Mouse (Mus musculus): Measurements from ENCODE around the gene Actr3b. TPM values are rescaled to one million over a fixed set of nuclear protein-coding genes. Genes with fewer than 3 reads are reported as not detected.
A peak's percentile ranks its signal among the peaks of the same experiment; 100 is the strongest.
"Not testable (repeated sequence)": the region's sequence is repeated elsewhere in the genome, so short reads cannot be mapped to it uniquely, and the experiment has no call there.

Actr3b gene
- 117 and 126 TPM in 2 replicates for polyA plus RNA-seq (2012; rRNA removed)

- no peak for TF ChIP-seq CTCF (IDR thresholded peaks at IDR 0.05; ENCODE audit: extremely low read depth, insufficient read depth, low read length)
- peak; percentile 83 for TF ChIP-seq POLR2A (IDR thresholded peaks at IDR 0.05; ENCODE audit: extremely low read depth, insufficient read depth, low read length)
- peak within 1 kb of the TSS; percentile 100 for H3K4me3 ChIP-seq (ENCODE audit: insufficient read depth, low read length)
- peak within 1 kb of the TSS; percentile 99 for H3K27ac ChIP-seq (ENCODE audit: insufficient read depth, low read length)
- peaks cover 4% of the 10 kb centered on the region for H3K4me1 ChIP-seq (ENCODE audit: control insufficient read depth, insufficient read depth, low read length)
Measured at GRCm38 (mm10) chr5:25759460-25760409, at the start of gene Actr3b. Gene Actr3b, plus strand, starts transcription at chr5:25759997.

DNA sequence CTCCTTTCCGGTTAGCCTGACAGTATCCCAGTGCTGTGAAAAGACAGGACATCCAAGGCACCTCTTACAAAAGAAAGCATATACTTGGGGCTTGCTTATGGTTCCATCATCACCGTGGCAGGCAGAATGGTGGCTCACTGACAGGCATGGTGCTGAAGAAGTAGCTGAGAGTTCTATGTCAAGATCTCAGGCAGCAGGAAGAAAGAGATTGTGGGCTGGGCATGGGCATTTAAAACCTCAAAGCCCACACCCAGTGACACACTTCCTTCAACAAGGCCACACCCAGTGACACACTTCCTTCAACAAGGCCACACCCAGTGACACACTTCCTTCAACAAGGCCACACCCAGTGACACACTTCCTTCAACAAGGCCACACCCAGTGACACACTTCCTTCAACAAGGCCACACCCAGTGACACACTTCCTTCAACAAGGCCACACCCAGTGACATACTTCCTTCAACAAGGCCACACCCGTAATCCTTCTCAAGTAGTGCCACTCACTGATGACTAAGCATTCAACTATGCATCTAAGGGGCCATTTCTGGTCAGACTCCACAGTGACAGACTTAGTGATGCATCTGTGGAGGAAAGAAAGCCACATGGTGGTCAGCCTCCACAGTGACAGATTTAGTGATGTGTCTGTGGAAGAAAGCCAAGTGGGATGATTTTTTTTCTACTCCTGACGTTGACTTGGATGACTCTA lies 46.6 kb upstream of the Actr3b start:
- not testable (repeated sequence) for H3K4me1 ChIP-seq (ENCODE audit: control insufficient read depth, insufficient read depth, low read length); H3K27ac ChIP-seq (ENCODE audit: insufficient read depth, low read length); H3K4me3 ChIP-seq (ENCODE audit: insufficient read depth, low read length)

DNA sequence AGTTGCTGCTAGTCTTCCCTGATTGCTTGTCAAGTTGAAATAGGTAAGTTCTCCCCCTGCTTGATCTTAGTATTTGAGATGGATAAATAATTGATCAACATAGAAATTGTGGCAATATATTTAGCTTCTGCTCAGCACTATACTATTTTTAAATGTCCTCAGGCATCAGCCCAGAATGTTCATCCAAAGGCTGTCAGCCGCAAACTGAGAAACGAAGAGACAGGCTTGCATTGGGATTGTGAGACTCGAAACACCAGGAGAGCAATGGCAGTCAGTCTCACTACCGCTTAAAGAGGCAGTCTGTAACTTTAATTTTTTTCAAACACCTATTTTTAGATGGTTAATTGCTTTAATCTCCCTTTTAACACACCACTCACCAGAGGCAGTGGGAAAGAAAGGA lies 40.4 kb upstream of the Actr3b start:
- TF ChIP-seq CTCF (IDR thresholded peaks at IDR 0.05; ENCODE audit: extremely low read depth, insufficient read depth, low read length) (no peak), POLR2A (IDR thresholded peaks at IDR 0.05; ENCODE audit: extremely low read depth, insufficient read depth, low read length) (no peak)
- Histone ChIP-seq H3K4me1 (ENCODE audit: control insufficient read depth, insufficient read depth, low read length) (no peaks in the 10 kb centered on the region), H3K4me3 (ENCODE audit: insufficient read depth, low read length) (no peak overlapping the region), H3K27ac (ENCODE audit: insufficient read depth, low read length) (no peak overlapping the region)

- no peak for TF ChIP-seq CTCF (IDR thresholded peaks at IDR 0.05; ENCODE audit: extremely low read depth, insufficient read depth, low read length)
- TF ChIP-seq POLR2A (IDR thresholded peaks at IDR 0.05; ENCODE audit: extremely low read depth, insufficient read depth, low read length) = no peak
- Histone ChIP-seq H3K27ac (ENCODE audit: insufficient read depth, low read length) (no peak overlapping the region), H3K4me1 (ENCODE audit: control insufficient read depth, insufficient read depth, low read length) (no peaks in the 10 kb centered on the region), H3K4me3 (ENCODE audit: insufficient read depth, low read length) (no peak overlapping the region)
Measured at GRCm38 (mm10) chr5:25723016-25723415, 36.8 kb upstream of the Actr3b start.

- Histone ChIP-seq H3K4me3 (ENCODE audit: insufficient read depth, low read length) (no peak overlapping the region), H3K4me1 (ENCODE audit: control insufficient read depth, insufficient read depth, low read length) (no peaks in the 10 kb centered on the region), H3K27ac (ENCODE audit: insufficient read depth, low read length) (no peak overlapping the region)
- TF ChIP-seq CTCF (IDR thresholded peaks at IDR 0.05; ENCODE audit: extremely low read depth, insufficient read depth, low read length) = no peak
- no peak for TF ChIP-seq POLR2A (IDR thresholded peaks at IDR 0.05; ENCODE audit: extremely low read depth, insufficient read depth, low read length)
Measured at GRCm38 (mm10) chr5:25724134-25724675, 35.6 kb upstream of the Actr3b start.

DNA sequence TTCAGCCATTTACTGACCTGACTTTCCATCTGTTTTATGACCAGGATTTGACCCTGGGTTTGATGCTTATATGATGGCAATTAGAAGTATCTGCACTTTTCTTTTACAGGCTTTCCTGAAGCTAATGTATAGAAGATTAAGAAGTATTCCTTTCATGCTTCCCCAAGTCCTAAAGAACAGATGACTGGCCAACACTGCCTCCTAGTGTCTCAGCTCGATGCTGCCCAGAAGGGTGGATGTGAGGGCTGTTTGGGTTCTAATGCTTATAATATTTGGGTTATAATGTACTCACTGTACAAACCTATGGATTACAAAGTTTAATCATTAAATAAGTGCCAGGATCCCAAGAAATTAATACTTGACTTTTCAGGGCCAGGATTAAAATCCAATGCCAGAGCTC lies 25.5 kb upstream of the Actr3b start:
- H3K4me3 ChIP-seq (ENCODE audit: insufficient read depth, low read length) = no peak overlapping the region
- peak; percentile 89 for TF ChIP-seq CTCF (IDR thresholded peaks at IDR 0.05; ENCODE audit: extremely low read depth, insufficient read depth, low read length)
- no peak for TF ChIP-seq POLR2A (IDR thresholded peaks at IDR 0.05; ENCODE audit: extremely low read depth, insufficient read depth, low read length)

DNA sequence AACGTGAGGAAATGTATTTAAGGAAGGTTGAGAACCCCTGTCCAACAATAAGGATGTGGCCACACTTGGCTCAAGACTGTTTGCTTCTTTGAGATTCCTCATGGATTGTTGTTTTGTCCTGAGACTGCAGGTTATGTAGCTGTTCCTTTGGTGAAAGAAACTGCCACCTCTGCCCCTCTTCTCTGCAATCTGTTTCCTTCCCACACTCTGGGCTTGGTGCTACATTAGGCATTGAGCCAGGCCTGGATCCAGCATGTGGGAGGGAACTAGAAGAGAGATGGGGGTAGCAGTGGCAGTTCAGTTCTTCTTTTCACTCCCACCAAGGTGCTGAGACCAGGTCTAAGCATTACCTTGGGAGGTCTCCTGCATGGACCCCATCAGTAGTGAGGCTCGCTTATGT lies 23.9 kb upstream of the Actr3b start:
- Histone ChIP-seq H3K4me1 (ENCODE audit: control insufficient read depth, insufficient read depth, low read length) (no peaks in the 10 kb centered on the region), H3K27ac (ENCODE audit: insufficient read depth, low read length) (no peak overlapping the region), H3K4me3 (ENCODE audit: insufficient read depth, low read length) (no peak overlapping the region)
- TF ChIP-seq POLR2A (IDR thresholded peaks at IDR 0.05; ENCODE audit: extremely low read depth, insufficient read depth, low read length) (no peak), CTCF (IDR thresholded peaks at IDR 0.05; ENCODE audit: extremely low read depth, insufficient read depth, low read length) (no peak)

More for the DNA sequence above, 25.5 kb upstream of the Actr3b start:
- Histone ChIP-seq H3K4me1 (ENCODE audit: control insufficient read depth, insufficient read depth, low read length) (no peaks in the 10 kb centered on the region), H3K27ac (ENCODE audit: insufficient read depth, low read length) (no peak overlapping the region)

DNA sequence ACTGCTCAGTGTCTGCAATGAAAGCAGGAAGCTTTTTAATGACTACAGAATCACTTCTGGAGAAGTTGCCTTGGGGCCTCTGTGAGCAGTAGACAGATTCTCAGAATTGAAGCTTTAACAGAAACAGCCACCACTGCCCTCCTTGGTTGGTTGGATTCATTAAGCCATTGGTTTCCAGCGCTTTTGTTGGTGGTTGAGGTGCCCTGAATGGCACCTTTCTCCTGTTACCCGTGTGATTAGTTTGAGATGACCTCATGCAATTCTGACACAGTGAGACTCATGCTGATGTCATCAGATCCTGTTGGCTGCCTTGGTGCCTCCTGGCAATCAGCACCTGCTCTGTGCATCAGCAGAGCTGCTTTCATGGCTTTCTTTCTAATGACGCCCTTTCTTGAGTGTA lies 21.3 kb upstream of the Actr3b start:
- Histone ChIP-seq H3K27ac (ENCODE audit: insufficient read depth, low read length) (no peak overlapping the region), H3K4me1 (ENCODE audit: control insufficient read depth, insufficient read depth, low read length) (no peaks in the 10 kb centered on the region), H3K4me3 (ENCODE audit: insufficient read depth, low read length) (no peak overlapping the region)
- TF ChIP-seq POLR2A (IDR thresholded peaks at IDR 0.05; ENCODE audit: extremely low read depth, insufficient read depth, low read length) (no peak), CTCF (IDR thresholded peaks at IDR 0.05; ENCODE audit: extremely low read depth, insufficient read depth, low read length) (no peak)

GRCm38 (mm10) chr5:25738902-25739301 lies 20.9 kb upstream of the Actr3b start:
- H3K4me3 ChIP-seq (ENCODE audit: insufficient read depth, low read length); H3K4me1 ChIP-seq (ENCODE audit: control insufficient read depth, insufficient read depth, low read length); H3K27ac ChIP-seq (ENCODE audit: insufficient read depth, low read length): not testable (repeated sequence)

DNA sequence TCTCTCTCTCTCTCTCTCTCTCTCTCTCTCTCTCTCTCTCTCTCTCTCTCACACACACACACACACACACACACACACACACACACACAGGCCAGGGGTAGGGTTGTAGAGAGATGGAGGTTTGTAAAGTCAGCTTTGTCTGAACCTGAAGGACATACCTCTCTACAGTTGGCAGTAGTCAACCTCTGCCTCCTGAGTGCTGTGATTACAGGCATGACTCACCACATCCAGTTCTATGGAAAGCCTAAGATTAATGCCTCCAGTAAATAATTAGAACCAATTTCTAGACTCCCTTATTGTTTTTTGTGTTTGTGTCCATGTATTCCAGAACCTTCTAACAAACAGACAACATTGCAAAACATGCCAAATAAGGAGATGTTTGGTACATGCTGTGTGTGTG lies 11.9 kb upstream of the Actr3b start:
- no peaks in the 10 kb centered on the region for H3K4me1 ChIP-seq (ENCODE audit: control insufficient read depth, insufficient read depth, low read length)
- TF ChIP-seq CTCF (IDR thresholded peaks at IDR 0.05; ENCODE audit: extremely low read depth, insufficient read depth, low read length) (no peak), POLR2A (IDR thresholded peaks at IDR 0.05; ENCODE audit: extremely low read depth, insufficient read depth, low read length) (no peak)
- no peak overlapping the region for H3K4me3 ChIP-seq (ENCODE audit: insufficient read depth, low read length)
- no peak overlapping the region for H3K27ac ChIP-seq (ENCODE audit: insufficient read depth, low read length)
